20 mouse cellular contexts compared by ENCODE assay signal in genomic region chr13:16435436-16435835, GRCm38 (mm10).
A peak's percentile ranks its signal among the peaks of the same experiment; 100 is the strongest.
DNase-seq lines count a peak whose midpoint lies in the region; ATAC-seq and TF ChIP-seq lines count a peak whose summit lies in the region.
"Had no signal": no experiment of that assay in that cellular context is flagged by ENCODE, and none has a peak within 500 bp of the region (broad histone marks: within the 10 kb centered on the region; RNA-seq: fewer than 3 reads in every experiment).

No protein-coding gene starts in this region.

- H3K9me3 ChIP-seq in forebrain, embryonic 15.5 days: no peaks in the 10 kb centered on the region
- H3K9me3 ChIP-seq in forebrain, embryonic 10.5 days: no peaks in the 10 kb centered on the region
- H3K9me3 ChIP-seq in midbrain, embryonic 11.5 days (ENCODE audit: control insufficient read depth, low read length): no peaks in the 10 kb centered on the region
- no peaks in the 10 kb centered on the region for H3K9me3 ChIP-seq in midbrain, embryonic 16.5 days (replicated peaks; ENCODE audit: control insufficient read depth, low read length, poor library complexity, severe bottlenecking)
- no peaks in the 10 kb centered on the region for H3K9me3 ChIP-seq in forebrain, postnatal 0 days (ENCODE audit: low read length)
- H3K9me3 ChIP-seq: embryonic facial prominence, embryonic 12.5 days; heart, embryonic 15.5 days; hindbrain, embryonic 13.5 days had no signal

- H3K4me1 ChIP-seq in forebrain, embryonic 15.5 days: no peaks in the 10 kb centered on the region
- no peaks in the 10 kb centered on the region for H3K4me1 ChIP-seq in forebrain, embryonic 10.5 days
- no peaks in the 10 kb centered on the region for H3K4me1 ChIP-seq in midbrain, embryonic 11.5 days (ENCODE audit: control insufficient read depth, insufficient read depth, low read length)
- H3K4me1 ChIP-seq in midbrain, embryonic 16.5 days (ENCODE audit: control insufficient read depth, insufficient read depth, low read length): no peaks in the 10 kb centered on the region
- H3K4me1 ChIP-seq in forebrain, postnatal 0 days (ENCODE audit: insufficient read depth): no peaks in the 10 kb centered on the region
- H3K4me1 ChIP-seq: embryonic facial prominence, embryonic 12.5 days; heart, embryonic 15.5 days; hindbrain, embryonic 13.5 days had no signal

- H3K27ac ChIP-seq in forebrain, embryonic 15.5 days (replicated peaks): no peak overlapping the region
- H3K27ac ChIP-seq in forebrain, embryonic 10.5 days: no peak overlapping the region
- no peak overlapping the region for H3K27ac ChIP-seq in midbrain, embryonic 11.5 days (ENCODE audit: low read depth, low read length)
- H3K27ac ChIP-seq in midbrain, embryonic 16.5 days (ENCODE audit: low read length): no peak overlapping the region
- no peak overlapping the region for H3K27ac ChIP-seq in forebrain, postnatal 0 days (ENCODE audit: low read depth, low read length)
- H3K27ac ChIP-seq: embryonic facial prominence, embryonic 12.5 days; heart, adult 2 months; heart, embryonic 15.5 days; hindbrain, embryonic 13.5 days had no signal

- ATAC-seq in forebrain, embryonic 15.5 days (replicated peaks): peak; percentile 86; the same call in 1 of the 2 replicates
- ATAC-seq in midbrain, embryonic 11.5 days (ENCODE audit: low FRiP score): no peak
- no peak for ATAC-seq in midbrain, embryonic 16.5 days
- ATAC-seq in forebrain, postnatal 0 days: peak; percentile 60
- ATAC-seq: intestine, embryonic 16.5 days had no signal

- 60% methylated on average over 2 of the region's 2 CpGs for WGBS in forebrain, embryonic 15.5 days
- WGBS in forebrain, embryonic 10.5 days: 90% methylated on average over 2 of the region's 2 CpGs
- 95% methylated on average over 2 of the region's 2 CpGs for WGBS in midbrain, embryonic 11.5 days
- 89% methylated on average over 2 of the region's 2 CpGs for WGBS in midbrain, embryonic 16.5 days
- 57% methylated on average over 2 of the region's 2 CpGs for WGBS in forebrain, postnatal 0 days

- H3K36me3 ChIP-seq in forebrain, embryonic 15.5 days: no peaks in the 10 kb centered on the region
- no peaks in the 10 kb centered on the region for H3K36me3 ChIP-seq in forebrain, embryonic 10.5 days (replicated peaks)
- no peaks in the 10 kb centered on the region for H3K36me3 ChIP-seq in midbrain, embryonic 11.5 days (ENCODE audit: control insufficient read depth, insufficient read depth, low read length)
- no peaks in the 10 kb centered on the region for H3K36me3 ChIP-seq in midbrain, embryonic 16.5 days (ENCODE audit: control insufficient read depth, insufficient read depth, low read length)
- no peaks in the 10 kb centered on the region for H3K36me3 ChIP-seq in forebrain, postnatal 0 days (ENCODE audit: insufficient read depth)
- H3K36me3 ChIP-seq: embryonic facial prominence, embryonic 12.5 days; heart, embryonic 15.5 days; hindbrain, embryonic 13.5 days had no signal

- H3K4me2 ChIP-seq in forebrain, embryonic 15.5 days (replicated peaks): no peak overlapping the region
- no peak overlapping the region for H3K4me2 ChIP-seq in midbrain, embryonic 11.5 days
- H3K4me2 ChIP-seq in midbrain, embryonic 16.5 days (ENCODE audit: low read length): no peak overlapping the region
- H3K4me2 ChIP-seq in forebrain, postnatal 0 days (ENCODE audit: low read depth): no peak overlapping the region
- H3K4me2 ChIP-seq: embryonic facial prominence, embryonic 12.5 days; heart, embryonic 11.5 days; heart, embryonic 15.5 days; hindbrain, embryonic 13.5 days had no signal

- TF ChIP-seq CTCF in forebrain, postnatal 0 days (IDR thresholded peaks at IDR 0.05; ENCODE audit: low read depth): no peak

- no peak for DNase-seq in forebrain, embryonic 10.5 days (ENCODE audit: extremely low spot score, low spot score)
- DNase-seq in midbrain, embryonic 11.5 days (ENCODE audit: low spot score, missing footprints): peak; percentile 77
- DNase-seq in right cerebral cortex, postnatal 4 days: peak; percentile 40
- no peak for DNase-seq in right cerebral cortex, adult 18-20 months
- DNase-seq in forebrain, postnatal 0 days: peak; percentile 66
- no peak for DNase-seq in heart, adult 18-20 months
- DNase-seq: adrenal gland, adult 2 months; adrenal gland, postnatal 25 days; cerebellum, adult 11 months; cerebellum, adult 8-10 months; cerebellum, postnatal 14 days; heart, adult 2 months; heart, postnatal 14 days had no signal

- no peaks in the 10 kb centered on the region for H3K27me3 ChIP-seq in forebrain, embryonic 15.5 days
- H3K27me3 ChIP-seq in forebrain, embryonic 10.5 days (ENCODE audit: poor library complexity, severe bottlenecking): no peaks in the 10 kb centered on the region
- no peaks in the 10 kb centered on the region for H3K27me3 ChIP-seq in midbrain, embryonic 11.5 days (ENCODE audit: control insufficient read depth, insufficient read depth, low read length)
- no peaks in the 10 kb centered on the region for H3K27me3 ChIP-seq in midbrain, embryonic 16.5 days (ENCODE audit: control insufficient read depth, insufficient read depth, low read depth, low read length)
- H3K27me3 ChIP-seq in forebrain, postnatal 0 days (ENCODE audit: insufficient read depth, low read length): no peaks in the 10 kb centered on the region
- H3K27me3 ChIP-seq: embryonic facial prominence, embryonic 12.5 days; heart, embryonic 15.5 days; hindbrain, embryonic 13.5 days had no signal

- H3K9ac ChIP-seq in forebrain, embryonic 15.5 days (replicated peaks): no peak overlapping the region
- H3K9ac ChIP-seq in midbrain, embryonic 11.5 days (ENCODE audit: low read length): no peak overlapping the region
- H3K9ac ChIP-seq in midbrain, embryonic 16.5 days (ENCODE audit: low read depth, low read length): no peak overlapping the region
- H3K9ac ChIP-seq in forebrain, postnatal 0 days: no peak overlapping the region
- H3K9ac ChIP-seq: embryonic facial prominence, embryonic 12.5 days; heart, embryonic 15.5 days; hindbrain, embryonic 13.5 days had no signal

- H3K4me3 ChIP-seq in forebrain, embryonic 15.5 days: no peak overlapping the region
- no peak overlapping the region for H3K4me3 ChIP-seq in forebrain, embryonic 10.5 days
- no peak overlapping the region for H3K4me3 ChIP-seq in midbrain, embryonic 11.5 days (ENCODE audit: low read depth, low read length)
- no peak overlapping the region for H3K4me3 ChIP-seq in midbrain, embryonic 16.5 days (ENCODE audit: low read depth, low read length)
- H3K4me3 ChIP-seq in forebrain, postnatal 0 days (ENCODE audit: low read depth, low read length): no peak overlapping the region
- H3K4me3 ChIP-seq: embryonic facial prominence, embryonic 12.5 days; heart, adult 2 months; heart, embryonic 15.5 days; hindbrain, embryonic 13.5 days had no signal

Comparison
In these comparisons a context has a peak if more than half of its experiments do, and no peak if none do; other contexts are left out.
1. DNase-seq: peak in midbrain, embryonic 11.5 days (single experiment), right cerebral cortex, postnatal 4 days (single experiment) and forebrain, postnatal 0 days (single experiment); none in forebrain, embryonic 10.5 days (single experiment), right cerebral cortex, adult 18-20 months (single experiment) and heart, adult 18-20 months (0 of 2).
2. ATAC-seq: peak in forebrain, embryonic 15.5 days (single experiment) and forebrain, postnatal 0 days (single experiment); none in midbrain, embryonic 11.5 days (single experiment) and midbrain, embryonic 16.5 days (single experiment).